Mouse (Mus musculus): ENCODE measurements around the gene Fmnl3. TPM values are rescaled to one million over a fixed set of nuclear protein-coding genes. Genes with fewer than 3 reads are reported as not detected.

The Fmnl3 gene
- polyA plus RNA-seq, 1 experiment from 2014 or later = 14.0 TPM

DNA sequence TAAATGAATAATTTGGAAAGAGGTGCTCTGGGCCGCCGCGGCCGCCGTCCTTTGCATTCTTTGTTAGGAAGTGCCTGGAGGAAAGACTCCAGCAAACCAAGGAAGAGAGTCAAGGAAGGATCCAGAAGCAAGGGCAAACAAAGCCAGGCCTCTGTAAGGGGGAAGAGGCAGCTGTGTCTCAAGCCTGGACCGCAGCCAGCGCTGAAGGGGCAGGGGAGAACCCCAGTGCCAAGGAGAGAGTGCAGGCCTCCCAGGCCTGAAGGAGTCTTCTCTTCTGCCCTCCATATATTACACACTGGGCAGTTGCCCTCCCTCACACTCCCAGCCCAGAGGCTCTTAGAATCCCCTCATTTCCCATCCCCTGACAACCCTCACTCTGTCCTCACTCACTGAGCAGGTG lies 92.0 kb downstream of the Fmnl3 start:
- Histone ChIP-seq H3K27me3 (no peaks in the 10 kb centered on the region), H3K4me2 (no peak overlapping the region), H3K4me3 (no peak overlapping the region), H3K9me3 (replicated peaks) (no peaks in the 10 kb centered on the region), H3K27ac (no peak overlapping the region), H3K9ac (no peak overlapping the region), H3K4me1 (replicated peaks) (no peaks in the 10 kb centered on the region; the same call in 1 of the 2 replicates), H3K36me3 (no peaks in the 10 kb centered on the region)
- 82% methylated on average over 7 of the region's 7 CpGs for WGBS
- ATAC-seq (replicated peaks; ENCODE audit: insufficient number of reproducible peaks, insufficient read depth, low FRiP score, low read depth) = no peak

DNA sequence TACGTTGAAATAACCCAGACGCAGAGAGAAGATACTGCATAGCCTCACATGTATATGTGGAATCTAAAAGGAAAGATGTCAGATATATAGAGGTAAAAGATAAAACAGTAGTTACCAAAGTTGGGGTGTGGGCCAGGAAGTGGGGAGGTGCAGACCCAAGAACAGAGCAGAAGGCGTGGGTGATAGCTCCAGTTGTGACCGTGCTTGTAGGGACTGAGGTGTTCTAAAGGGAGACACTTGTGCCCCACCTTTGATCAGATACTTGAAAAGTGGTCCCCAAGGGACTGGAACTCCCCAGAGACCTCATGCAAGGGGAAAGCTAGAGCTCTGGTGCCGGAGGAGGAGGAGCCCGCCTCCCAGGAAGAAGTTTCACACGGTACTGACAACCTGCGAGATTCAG lies 94.2 kb downstream of the Fmnl3 start:
- no peaks in the 10 kb centered on the region for H3K27me3 ChIP-seq
- H3K27ac ChIP-seq = no peak overlapping the region
- no peak for ATAC-seq (replicated peaks; ENCODE audit: insufficient number of reproducible peaks, insufficient read depth, low FRiP score, low read depth)
- 78% methylated on average over 8 of the region's 8 CpGs for WGBS
- no peaks in the 10 kb centered on the region for H3K36me3 ChIP-seq
- H3K9me3 ChIP-seq (replicated peaks) = no peaks in the 10 kb centered on the region
- no peak overlapping the region for H3K9ac ChIP-seq
- no peak overlapping the region for H3K4me3 ChIP-seq
- H3K4me1 ChIP-seq (replicated peaks) = no peaks in the 10 kb centered on the region; the same call in 1 of the 2 replicates
- no peak overlapping the region for H3K4me2 ChIP-seq

Other genes with a start within 250 kb of the Fmnl3 start
- gene Spats2, start 244.6 kb downstream of the Fmnl3 start, polyA plus RNA-seq (2015; fragmentation: Nextera tagmentation; extraction: Ambion mirVana) = 27.3 and 28.7 TPM in 2 replicates
- gene Kcnh3, start 145.6 kb downstream of the Fmnl3 start, polyA plus RNA-seq (2015; fragmentation: Nextera tagmentation; extraction: Ambion mirVana) = 0.44 and 1.1 TPM in 2 replicates
- gene Mcrs1, start 118.5 kb downstream of the Fmnl3 start, polyA plus RNA-seq (2015; fragmentation: Nextera tagmentation; extraction: Ambion mirVana) = 134 and 159 TPM in 2 replicates
- gene Prpf40b, start 75.4 kb downstream of the Fmnl3 start, polyA plus RNA-seq (2015; fragmentation: Nextera tagmentation; extraction: Ambion mirVana) = 37.2 and 42.1 TPM in 2 replicates
- gene Fam186b, start 74.6 kb downstream of the Fmnl3 start, polyA plus RNA-seq (2015; fragmentation: Nextera tagmentation; extraction: Ambion mirVana) = 0.09 and 0.47 TPM in 2 replicates
- 221 and 295 TPM in 2 replicates for gene Tmbim6, start 22.4 kb upstream of the Fmnl3 start, polyA plus RNA-seq (2015; fragmentation: Nextera tagmentation; extraction: Ambion mirVana)
- gene Nckap5l, start 87.3 kb upstream of the Fmnl3 start, polyA plus RNA-seq (2015; fragmentation: Nextera tagmentation; extraction: Ambion mirVana) = 6.8 and 8.0 TPM in 2 replicates
- gene Bcdin3d, start 104.2 kb upstream of the Fmnl3 start, polyA plus RNA-seq (2015; fragmentation: Nextera tagmentation; extraction: Ambion mirVana) = 10.8 and 11.7 TPM in 2 replicates
- gene Faim2, start 157.7 kb upstream of the Fmnl3 start, polyA plus RNA-seq (2015; fragmentation: Nextera tagmentation; extraction: Ambion mirVana) = 0.28 and 0.33 TPM in 2 replicates
- gene Aqp2, start 208.6 kb upstream of the Fmnl3 start, polyA plus RNA-seq (2015; fragmentation: Nextera tagmentation; extraction: Ambion mirVana) = not detected in 2 replicates
- 0.72 and 2.7 TPM in 2 replicates for gene Aqp5, start 220.3 kb upstream of the Fmnl3 start, polyA plus RNA-seq (2015; fragmentation: Nextera tagmentation; extraction: Ambion mirVana)
- not detected in 2 replicates for gene Aqp6, start 230.9 kb upstream of the Fmnl3 start, polyA plus RNA-seq (2015; fragmentation: Nextera tagmentation; extraction: Ambion mirVana)